Mouse (Mus musculus): ENCODE results near the gene Slc4a2. TPM values are rescaled to one million over a fixed set of nuclear protein-coding genes. Genes with fewer than 3 reads are reported as not detected.
A peak's percentile ranks its signal among the peaks of the same experiment; 100 is the strongest.
"Not testable (repeated sequence)": the region's sequence is repeated elsewhere in the genome, so short reads cannot be mapped to it uniquely, and the experiment has no call there.

The Slc4a2 gene
- polyA plus RNA-seq, 1 experiment, result 96.4 TPM

- no peak overlapping the region for H3ac ChIP-seq (ENCODE audit: control insufficient read depth, insufficient read length)
- no peaks in the 10 kb centered on the region for H3K79me2 ChIP-seq (ENCODE audit: control insufficient read depth, insufficient read depth)
- peak overlapping the region; percentile 51 for H3K4me2 ChIP-seq (ENCODE audit: low read depth)
- no peak overlapping the region for H3K4me3 ChIP-seq
- no peaks in the 10 kb centered on the region for H3K27me3 ChIP-seq (ENCODE audit: control insufficient read depth, insufficient read depth, insufficient read length)
- TF ChIP-seq MAX (IDR thresholded peaks at IDR 0.05; ENCODE audit: low read depth) (no peak), REST (IDR thresholded peaks at IDR 0.05; ENCODE audit: insufficient read depth, insufficient read length) (no peak), POLR2AphosphoS2 (IDR thresholded peaks at IDR 0.05; ENCODE audit: insufficient read length, low read depth) (no peak), POLR2A (IDR thresholded peaks at IDR 0.05; ENCODE audit: insufficient read length, low read depth) (no peak), SRF (IDR thresholded peaks at IDR 0.05; ENCODE audit: control insufficient read depth, insufficient read length, low read depth) (no peak), MYOD1 (IDR thresholded peaks at IDR 0.05; ENCODE audit: control insufficient read depth in 1 of 3, insufficient read length in 2 of 3, low read depth in 2 of 3) (peak; percentile 13 to 86 (median 67)), TCF3 (IDR thresholded peaks at IDR 0.05; ENCODE audit: insufficient read length, low read depth) (peak; percentile 9), E2F4 (IDR thresholded peaks at IDR 0.05; ENCODE audit: insufficient read depth) (no peak), USF1 (IDR thresholded peaks at IDR 0.05; ENCODE audit: low read depth) (no peak), MYOG (IDR thresholded peaks at IDR 0.05; ENCODE audit: control insufficient read depth in 1 of 3, insufficient read depth in 1 of 3, insufficient read length in 2 of 3, low read depth in 2 of 3) (peak in 2 of 3 experiments; percentile 16 to 79), CEBPB (IDR thresholded peaks at IDR 0.05; ENCODE audit: insufficient read depth, poor library complexity, severe bottlenecking) (peak; percentile 70; the same call in 1 of the 2 replicates), TCF12 (IDR thresholded peaks at IDR 0.05; ENCODE audit: insufficient read depth, poor library complexity, severe bottlenecking) (no peak)
- no peaks in the 10 kb centered on the region for H3K36me3 ChIP-seq (ENCODE audit: control insufficient read depth, insufficient read depth)
Measured at GRCm38 (mm10) chr5:24392724-24393123, 30.9 kb upstream of the Slc4a2 start.

DNA sequence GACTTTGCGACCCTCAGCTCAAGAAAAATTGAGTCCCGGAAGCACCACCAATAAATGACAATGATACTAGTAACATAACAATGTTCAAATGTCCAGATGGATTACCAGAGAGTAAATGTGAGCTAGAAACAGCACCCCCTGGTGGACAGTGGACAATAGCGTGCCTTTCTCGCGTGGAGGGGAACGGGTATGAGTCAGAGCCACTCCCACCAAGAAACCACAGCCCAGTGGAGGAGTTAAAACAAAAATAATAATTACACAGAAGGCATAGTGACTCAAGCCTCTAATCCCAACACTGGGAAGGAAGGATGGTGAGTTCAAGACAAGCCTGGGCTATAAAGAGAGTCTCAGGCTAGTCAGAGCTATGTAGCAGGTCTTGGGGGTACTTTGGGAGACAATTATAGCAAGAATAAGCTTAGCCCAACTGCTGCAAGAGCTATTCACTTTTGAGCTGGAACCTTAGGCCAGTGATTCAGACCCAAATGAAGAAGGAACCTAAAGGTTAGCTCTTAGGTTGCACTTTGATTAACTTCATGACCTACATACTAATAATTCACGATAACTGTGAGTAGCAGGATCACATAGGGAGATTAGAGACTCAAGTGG is 30.1 kb upstream of the Slc4a2 start, which contains the start of gene Abcb8:
Gene Abcb8 (plus strand): TSS at position 272 of the 606 bp plus-strand sequence.
- Histone ChIP-seq H3K79me2 (ENCODE audit: control insufficient read depth, insufficient read depth) (no peaks in the 10 kb centered on the region), H3ac (ENCODE audit: control insufficient read depth, insufficient read length) (no peak within 1 kb of the TSS), H3K4me2 (ENCODE audit: low read depth) (peak within 1 kb of the TSS; percentile 70), H3K4me3 (peak within 1 kb of the TSS; percentile 28), H3K27me3 (ENCODE audit: control insufficient read depth, insufficient read depth, insufficient read length) (no peaks in the 10 kb centered on the region), H3K36me3 (ENCODE audit: control insufficient read depth, insufficient read depth) (no peaks in the 10 kb centered on the region)
- TF ChIP-seq TCF12 (IDR thresholded peaks at IDR 0.05; ENCODE audit: insufficient read depth, poor library complexity, severe bottlenecking), result no peak
- no peak for TF ChIP-seq MYOG (IDR thresholded peaks at IDR 0.05; ENCODE audit: control insufficient read depth in 1 of 3, insufficient read depth in 1 of 3, insufficient read length in 2 of 3, low read depth in 2 of 3)
- no peak for TF ChIP-seq CEBPB (IDR thresholded peaks at IDR 0.05; ENCODE audit: insufficient read depth, poor library complexity, severe bottlenecking)
- no peak for TF ChIP-seq TCF3 (IDR thresholded peaks at IDR 0.05; ENCODE audit: insufficient read length, low read depth)
- TF ChIP-seq MAX (IDR thresholded peaks at IDR 0.05; ENCODE audit: low read depth), result no peak
- no peak for TF ChIP-seq MYOD1 (IDR thresholded peaks at IDR 0.05; ENCODE audit: control insufficient read depth in 1 of 3, insufficient read length in 2 of 3, low read depth in 2 of 3)
- no peak for TF ChIP-seq SRF (IDR thresholded peaks at IDR 0.05; ENCODE audit: control insufficient read depth, insufficient read length, low read depth)
- TF ChIP-seq POLR2A (IDR thresholded peaks at IDR 0.05; ENCODE audit: insufficient read length, low read depth), result no peak
- TF ChIP-seq REST (IDR thresholded peaks at IDR 0.05; ENCODE audit: insufficient read depth, insufficient read length), result no peak
- TF ChIP-seq USF1 (IDR thresholded peaks at IDR 0.05; ENCODE audit: low read depth), result no peak
- no peak for TF ChIP-seq E2F4 (IDR thresholded peaks at IDR 0.05; ENCODE audit: insufficient read depth)
- TF ChIP-seq POLR2AphosphoS2 (IDR thresholded peaks at IDR 0.05; ENCODE audit: insufficient read length, low read depth), result no peak

GRCm38 (mm10) chr5:24394165-24394894 is 29.3 kb upstream of the Slc4a2 start:
- no peaks in the 10 kb centered on the region for H3K79me2 ChIP-seq (ENCODE audit: control insufficient read depth, insufficient read depth)
- no peaks in the 10 kb centered on the region for H3K36me3 ChIP-seq (ENCODE audit: control insufficient read depth, insufficient read depth)
- H3K27me3 ChIP-seq (ENCODE audit: control insufficient read depth, insufficient read depth, insufficient read length), result no peaks in the 10 kb centered on the region
- peak overlapping the region; percentile 81 for H3K4me2 ChIP-seq (ENCODE audit: low read depth)
- H3ac ChIP-seq (ENCODE audit: control insufficient read depth, insufficient read length), result no peak overlapping the region
- TF ChIP-seq TCF12 (IDR thresholded peaks at IDR 0.05; ENCODE audit: insufficient read depth, poor library complexity, severe bottlenecking) (no peak), POLR2AphosphoS2 (IDR thresholded peaks at IDR 0.05; ENCODE audit: insufficient read length, low read depth) (peak; percentile 20), MYOG (IDR thresholded peaks at IDR 0.05; ENCODE audit: control insufficient read depth in 1 of 3, insufficient read depth in 1 of 3, insufficient read length in 2 of 3, low read depth in 2 of 3) (peak in 1 of 3 experiments; percentile 38), MYOD1 (IDR thresholded peaks at IDR 0.05; ENCODE audit: control insufficient read depth in 1 of 3, insufficient read length in 2 of 3, low read depth in 2 of 3) (peak in 1 of 3 experiments; percentile 51), REST (IDR thresholded peaks at IDR 0.05; ENCODE audit: insufficient read depth, insufficient read length) (no peak), USF1 (IDR thresholded peaks at IDR 0.05; ENCODE audit: low read depth) (peak; percentile 21), POLR2A (IDR thresholded peaks at IDR 0.05; ENCODE audit: insufficient read length, low read depth) (peak; percentile 41), SRF (IDR thresholded peaks at IDR 0.05; ENCODE audit: control insufficient read depth, insufficient read length, low read depth) (peak; percentile 36)
- peak overlapping the region; percentile 28 for H3K4me3 ChIP-seq

DNA sequence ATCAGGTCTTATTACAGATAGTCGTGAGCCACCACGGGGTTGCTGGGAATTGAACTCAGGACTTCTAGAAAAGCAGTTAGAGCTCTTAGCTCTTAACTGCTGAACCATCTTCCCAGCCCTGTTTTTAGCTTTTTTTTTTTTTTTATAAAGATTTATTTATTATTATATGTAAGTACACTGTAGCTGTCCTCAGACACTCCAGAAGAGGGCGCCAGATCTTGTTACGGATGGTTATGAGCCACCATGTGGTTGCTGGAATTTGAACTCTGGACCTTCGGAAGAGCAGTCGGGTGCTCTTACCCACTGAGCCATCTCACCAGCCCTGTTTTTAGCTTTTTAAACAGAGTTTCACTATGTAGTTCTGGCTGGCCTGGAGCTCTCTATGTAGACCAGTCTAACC is 27.4 kb upstream of the Slc4a2 start:
- not testable (repeated sequence) for H3K27me3 ChIP-seq (ENCODE audit: control insufficient read depth, insufficient read depth, insufficient read length); H3ac ChIP-seq (ENCODE audit: control insufficient read depth, insufficient read length); H3K4me3 ChIP-seq; H3K79me2 ChIP-seq (ENCODE audit: control insufficient read depth, insufficient read depth); H3K4me2 ChIP-seq (ENCODE audit: low read depth); H3K36me3 ChIP-seq (ENCODE audit: control insufficient read depth, insufficient read depth)

All from myocyte (in vitro differentiated cells).